Mouse (Mus musculus) limb, embryonic 13.5 days (tissue): ENCODE measurements around the gene Tmem171. TPM values are rescaled to one million over a fixed set of nuclear protein-coding genes. Genes with fewer than 3 reads are reported as not detected.
A peak's percentile ranks its signal among the peaks of the same experiment; 100 is the strongest.

ENCODE experiments used
- ATAC-seq: fragments of 200-750 bp; cut with Nextera tagmentation; 2 replicates; pipeline ENCODE4 v1.8.0; 2017; ENCODE audit warnings: low read depth, moderate number of reproducible peaks, moderate TSS enrichment; ENCODE audit not compliant: low FRiP score
- H3K27ac ChIP-seq: fragments of 300-500 bp; sonication (generic); 2 replicates; pipeline ENCODE4 v1.5.1; 2015; ENCODE audit warnings: inconsistent platforms, mild to moderate bottlenecking, moderate library complexity
- H3K27me3 ChIP-seq: fragments of 300-500 bp; sonication (generic); 2 replicates; pipeline ENCODE4 v1.6.1; 2015; ENCODE audit warnings: mild to moderate bottlenecking, inconsistent platforms
- H3K36me3 ChIP-seq: fragments of 300-500 bp; sonication (generic); 2 replicates; pipeline ENCODE4 v1.6.1; 2015; ENCODE audit warnings: inconsistent platforms, mild to moderate bottlenecking, moderate library complexity
- H3K4me1 ChIP-seq: fragments of 300-500 bp; sonication (generic); 2 replicates; pipeline ENCODE4 v1.6.1; 2015; ENCODE audit warnings: inconsistent platforms
- H3K4me2 ChIP-seq: fragments of 300-500 bp; sonication (generic); replicated peaks from 2 replicates; pipeline ENCODE4 v1.6.1; 2015; ENCODE audit warnings: inconsistent platforms, mild to moderate bottlenecking, moderate library complexity
- H3K4me3 ChIP-seq: fragments of 300-500 bp; sonication (generic); 2 replicates; pipeline ENCODE4 v1.5.1; 2015; ENCODE audit warnings: moderate library complexity, mild to moderate bottlenecking, inconsistent platforms
- H3K9ac ChIP-seq: fragments of 300-500 bp; sonication (generic); 2 replicates; pipeline ENCODE4 v1.6.1; 2015; ENCODE audit warnings: mild to moderate bottlenecking, inconsistent platforms
- H3K9me3 ChIP-seq: fragments of 300-500 bp; sonication (generic); 2 replicates; pipeline ENCODE4 v1.6.1; 2016; ENCODE audit warnings: inconsistent platforms
- WGBS: fragments of 180-500 bp; shearing (Covaris S2); methylation state at CpG from one replicate; pipeline ENCODE4 v1.1.7; 2015; 5-methylcytosine and 5-hydroxymethylcytosine counted together
- polyA plus RNA-seq: library from polyadenylated mRNA; unstranded; fragments of >200 nt; fragmentation: Nextera tagmentation; extraction: Ambion mirVana; gene quantifications from 2 replicates; pipeline ENCODE4 v1.2.1, GENCODE M21; 2015

Tmem171 gene
- 0.34 TPM in 1 of 2 replicates, not detected in the other for polyA plus RNA-seq

DNA sequence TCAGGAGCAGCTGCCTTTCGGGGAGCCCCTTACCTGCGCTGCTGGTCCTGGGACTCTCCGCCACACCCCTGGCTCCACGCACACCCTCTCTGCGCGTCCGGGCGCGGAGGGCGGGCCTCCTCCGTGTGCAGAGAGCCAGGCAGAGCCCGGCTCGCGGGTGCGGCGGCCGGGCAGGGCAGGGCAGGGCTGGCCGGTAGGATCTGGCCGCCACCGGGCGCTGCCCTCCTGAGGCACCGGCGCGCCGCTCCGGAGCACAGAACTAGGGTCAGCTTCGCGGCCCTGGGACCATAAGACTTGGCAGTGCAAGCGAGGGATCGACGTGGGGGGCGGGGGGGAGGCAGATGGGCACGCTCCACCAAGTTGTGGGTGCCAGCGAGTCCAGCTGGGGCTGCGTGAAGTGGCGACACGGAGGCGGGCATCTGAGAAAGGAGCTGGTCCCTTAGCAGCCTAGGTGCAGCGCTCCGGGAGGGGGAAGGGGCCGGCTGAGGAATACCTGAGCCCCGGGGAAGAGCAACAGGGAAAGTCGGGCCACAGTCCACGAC, at the start of gene Tmem171:
TSS of gene Tmem171 (minus strand) at position 62 of the 542 bp plus-strand sequence.
- WGBS: 3% methylated on average over 43 of the region's 44 CpGs
- Histone ChIP-seq H3K4me3 (peak within 1 kb of the TSS; percentile 45), H3K9ac (peak within 1 kb of the TSS; percentile 69), H3K27me3 (peaks cover 70% of the 10 kb centered on the region), H3K36me3 (no peaks in the 10 kb centered on the region), H3K27ac (no peak within 1 kb of the TSS), H3K4me2 (peak within 1 kb of the TSS; percentile 80), H3K9me3 (no peaks in the 10 kb centered on the region), H3K4me1 (peaks cover 18% of the 10 kb centered on the region)
- no peak for ATAC-seq

DNA sequence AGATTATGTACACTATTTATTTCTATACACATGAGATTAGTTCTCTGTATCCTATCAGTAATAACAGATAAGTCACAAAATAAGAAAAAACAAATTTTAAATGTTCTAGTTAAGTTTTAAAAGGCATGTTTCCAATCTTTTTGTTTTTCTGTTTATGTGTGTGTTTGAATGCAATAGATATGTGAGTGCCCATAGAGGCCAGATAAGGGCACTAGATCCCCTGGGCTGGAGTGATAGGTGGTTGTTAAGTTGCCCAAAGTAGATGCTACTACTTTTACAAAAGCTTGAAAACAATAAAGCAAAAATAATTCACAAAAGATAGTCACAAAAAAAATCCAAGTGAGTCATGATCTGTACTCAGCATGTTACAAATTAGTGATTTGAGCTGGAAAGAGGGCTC, 49.2 kb upstream of the Tmem171 start:
- H3K27me3 ChIP-seq: no peaks in the 10 kb centered on the region
- no peak for ATAC-seq
- H3K4me1 ChIP-seq: no peaks in the 10 kb centered on the region
- H3K4me3 ChIP-seq: no peak overlapping the region
- H3K4me2 ChIP-seq: no peak overlapping the region
- no peaks in the 10 kb centered on the region for H3K9me3 ChIP-seq
- H3K9ac ChIP-seq: no peak overlapping the region
- peaks cover 51% of the 10 kb centered on the region for H3K36me3 ChIP-seq
- no peak overlapping the region for H3K27ac ChIP-seq

DNA sequence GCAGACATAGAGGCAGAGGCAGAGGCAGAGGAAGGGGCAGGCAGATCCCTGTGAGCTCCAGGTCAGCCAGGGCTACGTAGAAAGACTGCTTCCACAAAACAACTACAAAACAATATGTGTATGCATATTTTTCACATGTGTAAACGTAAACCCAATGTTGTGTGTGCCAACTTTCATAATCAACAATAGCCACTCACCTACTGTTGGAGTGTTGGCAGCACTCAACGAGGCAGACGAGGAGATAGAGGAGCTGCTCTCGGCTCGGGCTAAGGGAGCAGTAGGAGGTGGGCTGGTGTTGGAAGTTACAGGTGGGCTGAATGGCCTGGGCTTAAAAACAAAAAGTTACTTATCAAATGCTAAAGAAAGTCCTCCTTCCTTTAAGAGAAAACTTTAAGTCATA, 48.6 kb upstream of the Tmem171 start:
- Histone ChIP-seq H3K27ac (no peak overlapping the region), H3K9me3 (no peaks in the 10 kb centered on the region), H3K4me3 (no peak overlapping the region), H3K9ac (no peak overlapping the region), H3K4me2 (no peak overlapping the region), H3K4me1 (no peaks in the 10 kb centered on the region), H3K36me3 (peaks cover 51% of the 10 kb centered on the region), H3K27me3 (no peaks in the 10 kb centered on the region)
- no peak for ATAC-seq
- WGBS: 90% methylated on average over 6 of the region's 6 CpGs

DNA sequence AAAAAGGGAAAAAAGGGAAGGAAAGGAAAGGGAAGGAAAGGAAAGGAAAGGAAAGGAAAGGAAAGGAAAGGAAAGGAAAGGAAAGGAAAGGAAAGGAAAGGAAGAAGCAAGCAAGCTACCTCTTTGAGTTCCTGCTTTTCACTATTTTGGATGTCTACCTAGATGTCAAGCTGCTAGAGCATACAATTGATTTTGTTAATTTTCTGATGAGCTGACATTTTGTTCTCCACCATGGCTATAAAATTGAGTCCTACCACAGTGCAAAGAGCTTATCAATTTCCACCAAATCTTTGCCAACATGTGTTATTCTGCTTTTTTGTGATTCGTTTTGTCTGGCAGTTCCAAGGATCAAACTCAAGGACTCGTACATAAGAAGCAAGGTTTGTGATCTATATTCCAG, 43.6 kb upstream of the Tmem171 start:
- peaks cover 35% of the 10 kb centered on the region for H3K36me3 ChIP-seq
- 89% methylated on average over 2 of the region's 2 CpGs for WGBS

DNA sequence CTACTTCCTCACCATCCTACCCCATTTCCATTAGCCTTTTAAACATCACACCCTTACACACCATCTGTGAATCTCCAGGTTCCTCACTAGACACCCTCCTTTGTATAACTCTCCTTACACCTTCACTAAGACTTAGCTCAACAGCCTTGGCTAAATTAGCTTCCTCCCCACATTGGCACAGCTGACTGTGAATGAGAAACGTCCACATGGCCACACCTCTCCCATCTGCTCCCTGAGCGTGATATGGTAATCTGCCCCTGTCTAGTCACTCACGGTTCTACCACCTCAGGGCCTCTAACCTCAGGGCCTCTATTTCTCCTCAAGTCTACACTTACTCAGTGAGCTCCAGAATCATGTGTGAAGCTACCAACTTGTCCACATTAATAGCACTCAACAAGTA, 38.7 kb upstream of the Tmem171 start:
- no peak overlapping the region for H3K27ac ChIP-seq
- H3K36me3 ChIP-seq: peaks cover 56% of the 10 kb centered on the region
- no peak overlapping the region for H3K4me3 ChIP-seq
- no peak overlapping the region for H3K4me2 ChIP-seq
- WGBS: 74% methylated on average over 3 of the region's 3 CpGs
- no peaks in the 10 kb centered on the region for H3K9me3 ChIP-seq
- H3K4me1 ChIP-seq: no peaks in the 10 kb centered on the region
- no peaks in the 10 kb centered on the region for H3K27me3 ChIP-seq
- H3K9ac ChIP-seq: no peak overlapping the region
- no peak for ATAC-seq

More for the DNA sequence above, 43.6 kb upstream of the Tmem171 start:
- Histone ChIP-seq H3K4me3 (no peak overlapping the region), H3K9ac (no peak overlapping the region), H3K9me3 (no peaks in the 10 kb centered on the region), H3K4me2 (no peak overlapping the region), H3K27me3 (no peaks in the 10 kb centered on the region), H3K27ac (no peak overlapping the region), H3K4me1 (no peaks in the 10 kb centered on the region)
- no peak for ATAC-seq

DNA sequence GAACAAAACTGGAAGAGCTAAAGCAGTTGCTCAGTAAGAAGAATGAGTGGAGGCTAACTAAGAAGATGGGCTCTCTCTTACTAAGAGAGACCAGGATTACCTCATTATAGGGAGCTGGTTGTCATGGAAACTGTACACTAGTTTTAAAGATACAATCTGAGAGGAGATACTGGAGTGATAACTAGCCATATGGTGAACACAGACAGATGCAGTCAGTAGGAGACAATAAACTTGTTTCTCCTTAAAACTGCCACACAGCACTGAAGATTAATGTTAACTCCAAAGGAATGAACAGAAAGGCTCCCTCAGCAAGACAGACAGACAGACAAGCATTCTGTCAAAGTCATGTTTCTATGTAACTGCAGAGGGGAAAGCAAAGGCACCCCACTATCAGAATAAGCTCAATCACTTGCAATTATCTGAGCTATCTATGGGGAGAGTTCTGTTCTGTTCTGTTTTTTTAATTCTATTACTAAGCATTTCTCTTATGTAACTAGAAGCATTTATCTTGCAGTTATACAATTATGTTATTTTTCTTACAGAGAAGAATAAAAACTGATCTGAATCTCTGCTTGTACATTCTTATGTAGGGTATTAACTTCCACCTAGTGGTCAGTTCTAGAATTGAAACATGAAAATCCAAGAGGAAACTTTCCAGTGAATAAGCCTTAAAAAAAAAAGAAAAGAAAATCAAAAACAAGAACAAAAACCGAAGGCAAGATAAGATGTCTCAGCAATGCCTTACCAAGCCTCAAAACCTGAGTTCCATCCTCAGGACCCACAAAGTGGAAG, 34.8 kb upstream of the Tmem171 start:
- Histone ChIP-seq H3K4me2 (no peak overlapping the region), H3K9ac (no peak overlapping the region), H3K9me3 (no peaks in the 10 kb centered on the region), H3K27me3 (no peaks in the 10 kb centered on the region), H3K36me3 (peaks cover 66% of the 10 kb centered on the region), H3K4me3 (no peak overlapping the region), H3K27ac (no peak overlapping the region), H3K4me1 (no peaks in the 10 kb centered on the region)
- no peak for ATAC-seq
- 71% methylated on average over 1 of the region's 1 CpGs for WGBS

DNA sequence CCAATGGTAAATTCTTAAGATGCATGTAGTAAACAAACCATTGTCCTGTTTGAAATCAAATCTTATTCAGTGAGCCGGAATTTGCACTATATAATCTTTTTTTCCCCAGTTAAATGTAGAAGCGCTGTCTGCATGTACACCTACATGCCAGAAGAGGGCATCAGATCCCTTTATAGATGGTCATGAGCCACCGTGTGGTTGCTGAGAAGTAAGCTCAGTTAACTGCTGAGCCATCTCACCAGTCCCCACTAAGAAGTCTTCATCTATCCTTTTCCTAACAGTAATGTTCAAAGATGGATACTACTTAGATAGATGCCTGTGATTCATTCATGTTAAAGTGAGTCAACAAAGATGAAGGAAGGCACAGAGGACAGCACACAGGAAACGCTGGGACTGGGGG, 31.9 kb upstream of the Tmem171 start:
- no peak overlapping the region for H3K4me2 ChIP-seq
- no peaks in the 10 kb centered on the region for H3K9me3 ChIP-seq
- ATAC-seq: no peak
- H3K27me3 ChIP-seq: no peaks in the 10 kb centered on the region
- H3K9ac ChIP-seq: no peak overlapping the region
- 57% methylated on average over 4 of the region's 4 CpGs for WGBS
- H3K4me3 ChIP-seq: no peak overlapping the region
- peaks cover 52% of the 10 kb centered on the region for H3K36me3 ChIP-seq
- H3K4me1 ChIP-seq: no peaks in the 10 kb centered on the region
- H3K27ac ChIP-seq: no peak overlapping the region

DNA sequence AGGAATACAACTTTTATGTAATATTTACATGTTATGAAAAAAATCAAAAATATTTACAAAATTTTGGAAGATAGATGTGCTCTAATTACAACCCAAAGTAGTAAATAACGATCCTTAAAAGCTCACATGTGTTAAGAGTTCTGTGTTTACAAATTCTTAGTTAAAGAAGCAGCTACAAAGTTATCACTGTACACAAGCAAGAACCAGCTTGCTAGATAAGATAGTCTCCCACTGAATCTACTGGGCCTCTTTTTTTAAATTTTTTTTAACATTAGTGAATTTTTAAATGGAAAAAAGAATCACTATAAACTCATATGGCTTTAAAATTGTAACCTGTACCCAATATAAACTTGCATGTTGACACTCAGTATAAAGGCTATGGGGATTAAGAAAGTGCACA, 28.8 kb upstream of the Tmem171 start:
- no peak for ATAC-seq
- Histone ChIP-seq H3K27me3 (no peaks in the 10 kb centered on the region), H3K9ac (no peak overlapping the region), H3K27ac (no peak overlapping the region), H3K4me3 (no peak overlapping the region), H3K4me2 (no peak overlapping the region), H3K9me3 (no peaks in the 10 kb centered on the region), H3K36me3 (peaks cover 35% of the 10 kb centered on the region), H3K4me1 (no peaks in the 10 kb centered on the region)
- 59% methylated on average over 1 of the region's 1 CpGs for WGBS

DNA sequence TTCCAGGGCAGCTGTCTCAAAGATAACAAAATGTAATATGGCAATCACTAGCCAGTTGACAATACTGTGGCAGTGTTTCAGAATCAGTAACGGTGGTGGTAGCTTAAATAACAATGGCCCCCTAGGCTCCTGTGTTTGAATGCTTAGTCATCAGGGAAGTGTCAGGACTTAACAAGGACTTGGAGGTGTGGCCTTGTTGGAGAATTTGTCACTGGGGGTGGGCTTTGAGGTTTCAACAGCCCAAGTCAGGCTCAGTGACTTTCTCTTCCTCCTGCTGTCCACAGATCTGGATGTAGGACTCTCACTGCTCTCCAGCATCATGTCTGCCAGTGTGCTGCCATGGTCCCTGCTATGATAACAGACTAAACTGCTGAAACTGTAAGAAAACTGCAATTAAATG, 27.7 kb upstream of the Tmem171 start:
- Histone ChIP-seq H3K36me3 (peaks cover 34% of the 10 kb centered on the region), H3K9me3 (no peaks in the 10 kb centered on the region), H3K4me2 (no peak overlapping the region), H3K27ac (no peak overlapping the region), H3K9ac (no peak overlapping the region), H3K4me3 (no peak overlapping the region), H3K27me3 (no peaks in the 10 kb centered on the region), H3K4me1 (no peaks in the 10 kb centered on the region)
- 41% methylated on average over 1 of the region's 1 CpGs for WGBS
- ATAC-seq: no peak

DNA sequence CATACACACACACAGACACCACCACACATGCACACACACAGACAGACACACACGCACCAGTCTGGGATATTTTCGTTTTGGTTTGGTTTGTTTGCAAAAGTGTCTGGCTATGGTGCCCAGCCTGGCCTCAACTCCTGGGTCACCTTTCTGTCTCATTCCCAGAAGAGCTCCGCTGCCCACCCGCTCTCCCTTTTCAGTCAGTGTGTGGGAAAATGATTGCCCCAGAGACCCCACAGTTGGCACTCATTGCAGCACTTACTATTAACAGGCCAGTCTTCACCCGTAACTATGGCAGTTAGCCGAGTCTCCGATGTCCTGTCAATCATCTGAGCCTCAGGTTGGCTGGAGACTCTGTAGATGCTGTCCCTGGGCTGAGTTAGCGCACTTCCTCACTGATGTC, 21.5 kb upstream of the Tmem171 start:
- ATAC-seq: no peak
- no peak overlapping the region for H3K9ac ChIP-seq
- H3K9me3 ChIP-seq: no peaks in the 10 kb centered on the region
- H3K4me3 ChIP-seq: no peak overlapping the region
- no peak overlapping the region for H3K27ac ChIP-seq
- no peak overlapping the region for H3K4me2 ChIP-seq
- H3K36me3 ChIP-seq: no peaks in the 10 kb centered on the region
- 88% methylated on average over 8 of the region's 8 CpGs for WGBS
- H3K4me1 ChIP-seq: no peaks in the 10 kb centered on the region
- H3K27me3 ChIP-seq: no peaks in the 10 kb centered on the region

DNA sequence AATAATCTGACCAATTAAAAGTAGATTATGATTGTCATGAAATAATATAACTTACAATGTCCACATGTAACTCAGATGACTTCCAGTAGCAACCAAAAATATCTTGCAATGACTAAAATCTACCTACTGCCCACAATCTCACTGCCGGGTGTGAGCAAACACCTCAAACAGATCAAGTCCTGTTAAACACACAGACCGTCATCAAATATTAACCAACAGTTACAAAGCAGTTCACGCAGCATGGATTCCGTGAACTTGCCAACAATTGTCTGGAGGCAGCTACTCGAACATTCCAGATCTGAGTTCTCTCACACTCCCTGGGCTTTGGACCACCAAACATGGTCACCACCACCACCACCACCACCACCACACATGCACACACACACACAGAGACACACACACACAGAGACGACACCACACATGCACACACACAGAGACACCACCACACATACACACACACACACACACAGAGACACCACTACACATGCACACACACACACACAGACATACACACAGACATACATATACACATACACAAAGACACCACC, 20.9 kb upstream of the Tmem171 start:
- H3K27me3 ChIP-seq: no peaks in the 10 kb centered on the region
- whole genome bisulfite sequencing: 85% methylated on average over 6 of the region's 6 CpGs
- H3K4me3 ChIP-seq: no peak overlapping the region
- no peaks in the 10 kb centered on the region for H3K36me3 ChIP-seq
- no peaks in the 10 kb centered on the region for H3K4me1 ChIP-seq
- H3K27ac ChIP-seq: no peak overlapping the region
- no peaks in the 10 kb centered on the region for H3K9me3 ChIP-seq
- no peak overlapping the region for H3K4me2 ChIP-seq
- H3K9ac ChIP-seq: no peak overlapping the region
- ATAC-seq: no peak

DNA sequence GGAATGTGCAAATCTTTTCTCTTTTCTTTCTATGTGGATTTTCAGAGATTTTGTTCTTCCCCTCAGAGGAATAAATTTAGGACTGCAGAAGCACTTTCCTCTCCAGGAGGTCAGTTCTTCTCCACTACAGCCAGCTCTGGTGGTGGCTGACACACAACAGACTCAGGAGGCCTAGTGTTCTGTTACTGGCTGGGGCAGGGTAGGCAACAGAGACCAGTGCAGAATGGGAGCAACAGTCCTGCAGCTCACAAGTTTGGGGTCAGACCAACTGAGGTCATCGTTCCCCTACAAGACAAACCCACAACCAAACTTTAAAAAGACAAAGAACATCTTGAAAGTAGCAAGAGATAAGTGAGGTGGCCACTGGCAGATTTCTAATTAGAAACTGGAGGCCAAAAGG, 16.0 kb upstream of the Tmem171 start:
- ATAC-seq: no peak
- no peaks in the 10 kb centered on the region for H3K4me1 ChIP-seq
- no peaks in the 10 kb centered on the region for H3K36me3 ChIP-seq
- H3K27ac ChIP-seq: no peak overlapping the region
- 85% methylated on average over 1 of the region's 1 CpGs for WGBS
- H3K4me2 ChIP-seq: no peak overlapping the region
- H3K9ac ChIP-seq: no peak overlapping the region
- H3K27me3 ChIP-seq: no peaks in the 10 kb centered on the region
- no peak overlapping the region for H3K4me3 ChIP-seq
- H3K9me3 ChIP-seq: 0 out of 2 replicates have a peak, but pooled peaks cover 3% of the 10 kb centered on the region
